Mouse (Mus musculus): Measurements from ENCODE around the gene Grm7. TPM values are rescaled to one million over a fixed set of nuclear protein-coding genes. Genes with fewer than 3 reads are reported as not detected.

Gene Grm7
- polyA plus RNA-seq, 1 experiment from 2014 or later = 0.21 TPM

GRCm38 (mm10) chr6:111558588-111558987, 913.2 kb downstream of the Grm7 start:
- no peak for DNase-seq (ENCODE audit: low spot score)
- 89% methylated on average over 1 of the region's 1 CpGs for WGBS
- H3K27ac ChIP-seq = no peak overlapping the region
- H3K4me1 ChIP-seq = no peaks in the 10 kb centered on the region
- no peaks in the 10 kb centered on the region for H3K9me3 ChIP-seq
- H3K36me3 ChIP-seq = no peaks in the 10 kb centered on the region
- no peak overlapping the region for H3K4me3 ChIP-seq
- no peaks in the 10 kb centered on the region for H3K27me3 ChIP-seq (ENCODE audit: insufficient read depth, poor library complexity, severe bottlenecking)

- Histone ChIP-seq H3K9me3 (no peaks in the 10 kb centered on the region), H3K36me3 (no peaks in the 10 kb centered on the region), H3K4me1 (no peaks in the 10 kb centered on the region), H3K4me3 (no peak overlapping the region), H3K27me3 (ENCODE audit: insufficient read depth, poor library complexity, severe bottlenecking) (no peaks in the 10 kb centered on the region), H3K27ac (no peak overlapping the region)
- 65% methylated on average over 3 of the region's 3 CpGs for WGBS
- no peak for DNase-seq (ENCODE audit: low spot score)
Measured at GRCm38 (mm10) chr6:111559459-111559858, 914.1 kb downstream of the Grm7 start.

- no peak for DNase-seq (ENCODE audit: low spot score)
- H3K4me1 ChIP-seq = no peaks in the 10 kb centered on the region
- WGBS = 87% methylated on average over 7 of the region's 7 CpGs
- H3K4me3 ChIP-seq = no peak overlapping the region
- H3K27me3 ChIP-seq (ENCODE audit: insufficient read depth, poor library complexity, severe bottlenecking) = no peaks in the 10 kb centered on the region
- H3K27ac ChIP-seq = no peak overlapping the region
- no peaks in the 10 kb centered on the region for H3K9me3 ChIP-seq
- H3K36me3 ChIP-seq = no peaks in the 10 kb centered on the region
Measured at GRCm38 (mm10) chr6:111561347-111561746, 916.0 kb downstream of the Grm7 start.

- H3K4me1 ChIP-seq = no peaks in the 10 kb centered on the region
- no peak overlapping the region for H3K27ac ChIP-seq
- H3K27me3 ChIP-seq (ENCODE audit: insufficient read depth, poor library complexity, severe bottlenecking) = no peaks in the 10 kb centered on the region
- H3K4me3 ChIP-seq = no peak overlapping the region
- DNase-seq (ENCODE audit: low spot score) = no peak
- no peaks in the 10 kb centered on the region for H3K9me3 ChIP-seq
- no peaks in the 10 kb centered on the region for H3K36me3 ChIP-seq
- WGBS = 74% methylated on average over 4 of the region's 4 CpGs
Measured at GRCm38 (mm10) chr6:111571471-111572088, 926.2 kb downstream of the Grm7 start.

- Histone ChIP-seq H3K9me3 (no peaks in the 10 kb centered on the region), H3K27ac (no peak overlapping the region), H3K36me3 (no peaks in the 10 kb centered on the region), H3K27me3 (ENCODE audit: insufficient read depth, poor library complexity, severe bottlenecking) (no peaks in the 10 kb centered on the region), H3K4me3 (no peak overlapping the region), H3K4me1 (no peaks in the 10 kb centered on the region)
- no peak for DNase-seq (ENCODE audit: low spot score)
- 73% methylated on average over 2 of the region's 2 CpGs for WGBS
Measured at GRCm38 (mm10) chr6:111584851-111585250, 939.5 kb downstream of the Grm7 start.

- no peak overlapping the region for H3K27ac ChIP-seq
- no peak overlapping the region for H3K4me3 ChIP-seq
- WGBS = 75% methylated on average over 3 of the region's 3 CpGs
- no peaks in the 10 kb centered on the region for H3K4me1 ChIP-seq
- no peaks in the 10 kb centered on the region for H3K27me3 ChIP-seq (ENCODE audit: insufficient read depth, poor library complexity, severe bottlenecking)
- no peaks in the 10 kb centered on the region for H3K9me3 ChIP-seq
- DNase-seq (ENCODE audit: low spot score) = no peak
- no peaks in the 10 kb centered on the region for H3K36me3 ChIP-seq
Measured at GRCm38 (mm10) chr6:111587572-111587971, 942.2 kb downstream of the Grm7 start.

GRCm38 (mm10) chr6:111601892-111602654, 956.7 kb downstream of the Grm7 start:
- Histone ChIP-seq H3K36me3 (no peaks in the 10 kb centered on the region), H3K27ac (no peak overlapping the region), H3K27me3 (ENCODE audit: insufficient read depth, poor library complexity, severe bottlenecking) (no peaks in the 10 kb centered on the region), H3K9me3 (no peaks in the 10 kb centered on the region), H3K4me3 (no peak overlapping the region), H3K4me1 (no peaks in the 10 kb centered on the region)
- WGBS = 83% methylated on average over 4 of the region's 4 CpGs
- DNase-seq (ENCODE audit: low spot score) = no peak

- Histone ChIP-seq H3K36me3 (no peaks in the 10 kb centered on the region), H3K4me1 (no peaks in the 10 kb centered on the region), H3K9me3 (no peaks in the 10 kb centered on the region), H3K4me3 (no peak overlapping the region), H3K27ac (no peak overlapping the region), H3K27me3 (ENCODE audit: insufficient read depth, poor library complexity, severe bottlenecking) (no peaks in the 10 kb centered on the region)
- DNase-seq (ENCODE audit: low spot score) = no peak
- WGBS = 76% methylated on average over 3 of the region's 3 CpGs
Measured at GRCm38 (mm10) chr6:111610396-111610795, 965.0 kb downstream of the Grm7 start.

- Histone ChIP-seq H3K9me3 (no peaks in the 10 kb centered on the region), H3K27me3 (ENCODE audit: insufficient read depth, poor library complexity, severe bottlenecking) (no peaks in the 10 kb centered on the region), H3K4me3 (no peak overlapping the region), H3K4me1 (no peaks in the 10 kb centered on the region), H3K36me3 (no peaks in the 10 kb centered on the region), H3K27ac (no peak overlapping the region)
- DNase-seq (ENCODE audit: low spot score) = no peak
Measured at GRCm38 (mm10) chr6:111613834-111614233, 968.5 kb downstream of the Grm7 start.
